Mouse (Mus musculus) liver, postnatal 0 days (tissue): ENCODE data around the gene Tshz2.

Experiments used
- CTCF ChIP-seq: sonication (generic); IDR thresholded peaks from 2 replicates; pipeline ENCODE4 v1.5.1; 2016; ENCODE audit warnings: antibody characterized with exemption, low read depth
- EP300 ChIP-seq: IDR thresholded peaks from 2 replicates; pipeline ENCODE4 v1.6.1; 2016; ENCODE audit warnings: antibody characterized with exemption, low read depth, mild to moderate bottlenecking

DNA sequence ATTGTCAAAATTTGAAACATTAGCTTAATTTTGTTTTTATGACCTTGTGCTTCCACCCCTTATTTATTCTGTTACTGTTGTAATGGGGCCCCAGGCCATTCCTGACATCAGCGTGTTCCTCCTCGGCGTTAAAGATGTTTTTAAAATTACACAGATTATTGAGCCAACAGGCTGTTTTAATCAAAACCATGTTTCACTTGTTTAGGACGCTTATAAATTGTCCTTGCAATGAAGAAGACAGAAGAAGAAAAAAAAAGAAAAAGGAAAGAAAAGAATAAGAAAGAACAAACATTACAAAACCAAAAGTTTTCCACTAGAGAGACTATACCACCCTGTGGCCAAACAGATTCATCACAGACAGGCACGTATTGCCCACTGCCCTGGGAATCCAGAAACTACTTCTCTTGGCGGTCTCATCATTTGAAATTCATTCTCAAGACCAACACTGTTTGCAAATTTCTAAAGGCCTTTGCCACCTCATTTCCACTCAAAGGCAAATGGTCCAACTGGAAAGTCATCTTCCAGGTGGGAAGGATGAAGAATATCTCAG is 444.2 kb downstream of the Tshz2 start:
- TF ChIP-seq CTCF (peak; percentile 24; the same call in 1 of the 2 replicates), EP300 (no peak)
